10 mouse cellular contexts compared by ENCODE assay signal in genomic region chr2:71751336-71751735, GRCm38 (mm10). TPM values are rescaled to one million over a fixed set of nuclear protein-coding genes. Genes with fewer than 3 reads are reported as not detected.
A peak's percentile ranks its signal among the peaks of the same experiment; 100 is the strongest.
DNase-seq lines count a peak whose midpoint lies in the region; ATAC-seq and TF ChIP-seq lines count a peak whose summit lies in the region.
"Had no signal": no experiment of that assay in that cellular context is flagged by ENCODE, and none has a peak within 500 bp of the region (broad histone marks: within the 10 kb centered on the region; RNA-seq: fewer than 3 reads in every experiment).

No protein-coding gene starts in this region.

- TF ChIP-seq POLR2A in cerebellum, adult 2 months (IDR thresholded peaks at IDR 0.05; ENCODE audit: borderline replicate concordance, insufficient read depth, low read length), result no peak

- TF ChIP-seq CTCF in cerebellum, adult 2 months (IDR thresholded peaks at IDR 0.05; ENCODE audit: borderline replicate concordance, insufficient read depth, low read depth, low read length), result no peak

- 67% methylated on average over 8 of the region's 8 CpGs for WGBS in kidney, embryonic 16.5 days
- WGBS in embryonic facial prominence, embryonic 10.5 days, result 70% methylated on average over 8 of the region's 8 CpGs
- 81% methylated on average over 8 of the region's 8 CpGs for WGBS in cerebellum, adult 2 months

- H3K4me3 ChIP-seq in kidney, embryonic 16.5 days (ENCODE audit: low read length), result no peak overlapping the region
- no peak overlapping the region for H3K4me3 ChIP-seq in embryonic facial prominence, embryonic 10.5 days
- no peak overlapping the region for H3K4me3 ChIP-seq in cerebellum, adult 2 months (replicated peaks; ENCODE audit: insufficient read depth, low read depth, low read length)
- H3K4me3 ChIP-seq: erythroblast, embryonic 14.5 days had no signal

- DNase-seq in kidney, adult 11 months, result no peak
- peak; percentile 95 for DNase-seq in R1 (ENCODE audit: low read depth, low spot score)
- DNase-seq in embryonic facial prominence, embryonic 10.5 days (ENCODE audit: low spot score), result peak; percentile 34
- peak; percentile 45 for DNase-seq in lung, postnatal 10 days
- DNase-seq in frontal cortex, adult 2 months (ENCODE audit: extremely low spot score in 1 of 2, low spot score in 1 of 2), result no peak
- no peak for DNase-seq in cerebellum, adult 2 months
- DNase-seq: adrenal gland, adult 2 months had no signal

- no peaks in the 10 kb centered on the region for H3K4me1 ChIP-seq in kidney, embryonic 16.5 days (ENCODE audit: insufficient read depth, low read length)
- H3K4me1 ChIP-seq in embryonic facial prominence, embryonic 10.5 days, result peaks cover 42% of the 10 kb centered on the region
- no peaks in the 10 kb centered on the region for H3K4me1 ChIP-seq in cerebellum, adult 2 months (ENCODE audit: control insufficient read depth, insufficient read depth, low read length)

- peak; percentile 78 for ATAC-seq in kidney, embryonic 16.5 days (ENCODE audit: low FRiP score, low TSS enrichment)

- no peak overlapping the region for H3K9ac ChIP-seq in kidney, embryonic 16.5 days (replicated peaks; ENCODE audit: low read length)

- H3K9me3 ChIP-seq in kidney, embryonic 16.5 days (ENCODE audit: low read length), result no peaks in the 10 kb centered on the region
- H3K9me3 ChIP-seq in embryonic facial prominence, embryonic 10.5 days, result no peaks in the 10 kb centered on the region

- no peaks in the 10 kb centered on the region for H3K36me3 ChIP-seq in kidney, embryonic 16.5 days (ENCODE audit: insufficient read depth, low read length)
- H3K36me3 ChIP-seq in embryonic facial prominence, embryonic 10.5 days (replicated peaks), result no peaks in the 10 kb centered on the region

- H3K4me2 ChIP-seq in kidney, embryonic 16.5 days (replicated peaks; ENCODE audit: low read depth, low read length), result no peak overlapping the region

- H3K27me3 ChIP-seq in kidney, embryonic 16.5 days (ENCODE audit: insufficient read depth, low read length), result no peaks in the 10 kb centered on the region
- H3K27me3 ChIP-seq in embryonic facial prominence, embryonic 10.5 days (replicated peaks; ENCODE audit: low read depth, poor library complexity, severe bottlenecking), result peaks cover 5% of the 10 kb centered on the region
- no peaks in the 10 kb centered on the region for H3K27me3 ChIP-seq in cerebellum, adult 2 months (ENCODE audit: control insufficient read depth, insufficient read depth, low read length)

- peak overlapping the region; percentile 66; the same call in 1 of the 2 replicates for H3K27ac ChIP-seq in kidney, embryonic 16.5 days (ENCODE audit: low read length)
- peak overlapping the region; percentile 20 for H3K27ac ChIP-seq in embryonic facial prominence, embryonic 10.5 days (replicated peaks)
- H3K27ac ChIP-seq in cerebellum, adult 2 months (ENCODE audit: insufficient read depth, low read length), result no peak overlapping the region
- H3K27ac ChIP-seq: kidney, postnatal 0 days had no signal

RNA-seq across cellular contexts. Expression of gene Itga6, which starts 5.9 kb away (rescaled TPM):
- 56.8 and 75.1 TPM in 2 replicates for polyA plus RNA-seq in kidney, embryonic 16.5 days (2015; fragmentation: Nextera tagmentation; extraction: Ambion mirVana)
- polyA plus RNA-seq in embryonic facial prominence, embryonic 10.5 days (2016; fragmentation: Nextera tagmentation; extraction: Ambion mirVana), result 30.7 and 31.6 TPM in 2 replicates
- polyA plus RNA-seq in frontal cortex, adult 2 months (2012; rRNA removed), result 28.1 and 32.4 TPM in 2 replicates
- 23.6 and 26.0 TPM in 2 replicates for polyA plus RNA-seq in cerebellum, adult 2 months (2012; rRNA removed)

Comparison
In these comparisons a context has a peak if more than half of its experiments do, and no peak if none do; other contexts are left out.
1. DNase-seq: peak in R1 (single experiment), embryonic facial prominence, embryonic 10.5 days (single experiment) and lung, postnatal 10 days (single experiment); none in kidney, adult 11 months (single experiment), frontal cortex, adult 2 months (0 of 2) and cerebellum, adult 2 months (0 of 2).